ENCODE assay signal across 19 mouse cellular contexts in the genomic region with DNA sequence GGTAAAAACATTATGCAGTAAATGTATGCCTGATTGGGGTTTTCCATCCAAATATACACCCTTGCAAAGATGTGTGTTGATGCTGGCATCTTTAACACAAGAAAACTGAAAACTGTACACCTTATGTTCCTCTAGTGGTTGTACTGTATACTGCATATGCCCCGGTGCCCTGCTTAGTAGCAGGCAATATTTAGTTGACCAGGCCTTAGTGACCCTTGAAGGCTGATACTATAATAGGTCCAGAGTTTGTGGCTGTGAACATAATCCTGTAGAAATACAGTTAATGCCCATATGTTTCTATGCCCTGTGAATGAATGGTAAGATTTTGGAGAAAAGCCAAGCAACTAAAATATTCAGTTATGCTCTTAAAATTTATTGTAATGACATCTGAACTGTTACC.
"Had no signal": no experiment of that assay in that cellular context is flagged by ENCODE, and none has a peak within 500 bp of the region (broad histone marks: within the 10 kb centered on the region; RNA-seq: fewer than 3 reads in every experiment).

No protein-coding gene starts in this region.

- H3K27me3 ChIP-seq: intestine, embryonic 15.5 days; kidney, embryonic 15.5 days; limb, embryonic 13.5 days; liver, embryonic 12.5 days; liver, embryonic 15.5 days; lung, embryonic 15.5 days had no signal

- DNase-seq: kidney, adult 11 months; kidney, adult 8-10 months; kidney, postnatal 10 days; kidney, postnatal 36 days; liver; lung, adult 18-20 months; lung, postnatal 10 days; lung, postnatal 4 days; thymus, adult 18-20 months; thymus, postnatal 36 days had no signal

- H3K4me2 ChIP-seq: intestine, embryonic 15.5 days; kidney, embryonic 15.5 days; limb, embryonic 13.5 days; liver, embryonic 12.5 days; liver, embryonic 15.5 days; lung, embryonic 15.5 days; midbrain, embryonic 12.5 days had no signal

- H3K4me3 ChIP-seq: intestine, embryonic 15.5 days; kidney, embryonic 15.5 days; limb, embryonic 10.5 days; limb, embryonic 13.5 days; liver, embryonic 12.5 days; liver, embryonic 15.5 days; lung, embryonic 15.5 days; midbrain, embryonic 12.5 days; myocyte had no signal

- H3K27ac ChIP-seq: intestine, embryonic 15.5 days; kidney, embryonic 15.5 days; limb, embryonic 10.5 days; limb, embryonic 13.5 days; liver, embryonic 12.5 days; liver, embryonic 15.5 days; lung, embryonic 15.5 days; midbrain, embryonic 12.5 days had no signal

- H3K36me3 ChIP-seq: intestine, embryonic 15.5 days; kidney, embryonic 15.5 days; limb, embryonic 10.5 days; limb, embryonic 13.5 days; liver, embryonic 12.5 days; liver, embryonic 15.5 days; lung, embryonic 15.5 days; midbrain, embryonic 12.5 days had no signal

- H3K4me1 ChIP-seq: intestine, embryonic 15.5 days; kidney, embryonic 15.5 days; limb, embryonic 10.5 days; limb, embryonic 13.5 days; liver, embryonic 12.5 days; liver, embryonic 15.5 days; lung, embryonic 15.5 days had no signal

- ATAC-seq: intestine, embryonic 15.5 days; liver, embryonic 12.5 days had no signal

- H3K9me3 ChIP-seq: intestine, embryonic 15.5 days; kidney, embryonic 15.5 days; limb, embryonic 10.5 days; limb, embryonic 13.5 days; liver, embryonic 12.5 days; liver, embryonic 15.5 days; lung, embryonic 15.5 days; midbrain, embryonic 12.5 days had no signal

- H3K9ac ChIP-seq: intestine, embryonic 15.5 days; kidney, embryonic 15.5 days; limb, embryonic 13.5 days; liver, embryonic 12.5 days; liver, embryonic 15.5 days; lung, embryonic 15.5 days; midbrain, embryonic 12.5 days had no signal
